Mouse (Mus musculus) right cerebral cortex, postnatal 4 days (tissue): ENCODE measurements around the gene Fn1.

ENCODE experiments used
- DNase-seq: peaks from one replicate; pipeline ENCODE4 v3.0.0-alpha.2; 2022

Gene Fn1

GRCm38 (mm10) chr1:71652551-71653399 lies at the start of gene Fn1:
Gene Fn1, minus strand, starts transcription at chr1:71653200.
- peak; percentile 75 for DNase-seq

DNA sequence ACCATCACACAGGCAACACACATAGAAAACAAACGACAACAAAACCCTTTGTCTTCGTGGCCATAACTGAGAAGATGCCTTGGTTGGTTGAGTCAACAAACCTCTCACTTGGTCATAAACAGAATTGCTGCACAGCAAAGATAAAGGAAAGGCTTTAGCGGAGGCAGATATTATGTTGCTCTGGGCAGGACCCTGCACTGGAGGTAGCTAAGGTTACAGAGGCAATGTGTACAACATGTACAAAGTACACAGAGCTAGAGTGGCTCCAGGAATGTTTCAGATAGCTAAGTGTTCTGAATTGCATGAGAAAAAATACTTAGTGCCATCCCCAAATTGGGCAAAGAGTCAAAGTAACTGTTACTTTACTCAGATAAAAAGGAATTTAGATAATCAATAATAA lies 43.1 kb upstream of the Fn1 start:
- no peak for DNase-seq

- DNase-seq, result no peak
Observed at GRCm38 (mm10) chr1:71691472-71692277, 38.7 kb upstream of the Fn1 start.

DNA sequence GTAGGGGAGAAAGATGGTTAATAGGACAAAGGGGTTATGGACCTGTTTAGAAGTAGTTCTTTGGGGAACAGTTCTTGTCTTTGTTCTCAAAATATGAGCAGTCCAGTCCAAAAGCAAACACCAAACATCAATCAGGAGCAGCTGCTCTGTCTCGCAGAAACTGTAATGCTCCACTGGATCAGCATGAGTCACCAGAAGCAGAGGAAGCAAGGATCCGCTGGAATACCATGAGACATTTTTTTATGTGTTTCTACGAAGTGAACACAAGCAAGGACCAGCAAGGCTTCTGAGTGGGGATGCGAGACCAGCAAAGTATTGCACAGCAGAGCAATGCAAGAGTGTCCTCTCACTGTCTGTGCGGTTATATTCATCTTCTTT lies 35.9 kb upstream of the Fn1 start:
- DNase-seq, result no peak

- no peak for DNase-seq
Observed at GRCm38 (mm10) chr1:71688272-71688925, 35.4 kb upstream of the Fn1 start.

DNA sequence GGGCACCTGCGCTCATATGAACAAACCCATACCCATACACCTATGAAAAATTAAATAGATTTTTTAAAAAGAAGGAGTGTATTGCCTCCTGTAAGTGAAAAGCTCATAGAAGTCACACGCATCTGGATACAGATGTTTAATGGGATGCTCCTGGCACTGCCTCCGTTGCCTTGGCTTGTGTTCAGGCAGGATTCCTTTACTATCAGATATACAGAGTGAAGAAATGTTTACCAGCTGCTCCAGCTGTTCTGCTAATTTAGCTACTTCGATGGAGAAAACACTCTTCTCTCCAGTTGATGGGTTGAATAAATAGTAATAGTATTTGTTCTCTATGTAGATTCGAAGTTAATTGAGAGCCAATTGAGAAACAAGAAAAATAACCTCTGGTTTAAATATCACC lies 33.8 kb upstream of the Fn1 start:
- no peak for DNase-seq

GRCm38 (mm10) chr1:71683736-71684135 lies 30.7 kb upstream of the Fn1 start:
- no peak for DNase-seq

- no peak for DNase-seq
Observed at GRCm38 (mm10) chr1:71682194-71682715, 29.3 kb upstream of the Fn1 start.

- DNase-seq, result no peak
Observed at GRCm38 (mm10) chr1:71681306-71681705, 28.3 kb upstream of the Fn1 start.

- DNase-seq, result no peak
Observed at GRCm38 (mm10) chr1:71680046-71680672, 27.2 kb upstream of the Fn1 start.

GRCm38 (mm10) chr1:71675420-71675819 lies 22.4 kb upstream of the Fn1 start:
- DNase-seq, result no peak

DNA sequence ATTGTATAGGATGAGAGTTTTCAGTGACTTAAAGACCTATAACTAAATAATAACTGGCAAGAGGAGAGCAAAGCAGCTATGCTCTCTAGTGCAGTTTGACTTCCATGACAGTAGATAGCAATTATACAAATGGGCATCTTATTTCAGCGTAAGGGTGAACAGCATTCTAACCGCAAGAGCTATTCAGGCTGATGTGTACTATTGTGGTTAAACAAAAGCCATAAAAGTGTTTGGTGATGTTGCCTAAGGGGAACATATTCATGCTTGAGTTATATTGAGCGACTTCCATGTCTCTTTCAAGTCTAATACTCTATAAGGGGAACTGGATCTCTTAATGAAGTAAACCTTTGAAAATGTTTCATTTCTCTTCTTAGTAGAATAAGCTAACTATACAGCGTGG lies 21.3 kb upstream of the Fn1 start:
- DNase-seq, result no peak

- no peak for DNase-seq
Observed at GRCm38 (mm10) chr1:71673398-71673910, 20.5 kb upstream of the Fn1 start.

DNA sequence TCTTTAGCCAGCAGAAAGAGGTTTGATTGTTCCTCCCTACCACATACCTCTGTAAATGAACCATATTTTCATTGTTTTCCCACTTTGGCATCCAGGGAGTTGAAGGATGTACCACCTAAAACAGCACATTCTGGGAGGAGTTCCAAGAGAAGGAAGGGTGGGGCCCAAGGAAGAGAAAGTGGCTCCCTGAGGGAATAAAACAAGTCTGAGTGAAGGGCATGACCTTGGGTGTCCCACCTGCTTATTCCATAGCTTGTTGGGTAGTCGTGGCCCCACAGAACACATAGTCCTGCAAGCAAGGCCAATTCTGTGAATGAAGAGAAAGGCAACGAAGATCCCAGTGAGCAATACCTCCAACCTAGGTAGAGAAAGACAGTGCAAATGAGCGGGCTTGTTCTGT lies 19.3 kb upstream of the Fn1 start:
- DNase-seq, result no peak

GRCm38 (mm10) chr1:71663242-71663641 lies 10.2 kb upstream of the Fn1 start:
- DNase-seq, result no peak

DNA sequence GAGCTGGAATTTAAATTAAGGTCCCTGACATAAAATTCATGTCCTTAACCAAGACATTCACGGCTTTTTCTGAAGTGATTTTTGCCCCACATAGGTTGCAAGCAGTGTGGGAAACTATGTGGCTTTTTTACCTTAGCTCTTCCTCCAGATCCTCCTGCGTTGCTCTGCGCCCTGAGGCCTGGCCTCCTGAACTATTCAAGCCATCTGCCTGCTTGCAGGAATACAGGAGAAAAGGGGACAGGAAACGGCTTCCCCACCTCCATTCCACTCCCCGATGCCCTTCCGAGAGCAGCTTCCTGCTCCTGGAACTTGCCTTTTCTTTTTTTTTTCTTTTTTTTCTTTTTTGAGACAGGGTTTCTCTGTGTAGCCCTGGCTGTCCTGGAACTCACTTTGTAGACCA lies 5.6 kb upstream of the Fn1 start:
- DNase-seq, result no peak

GRCm38 (mm10) chr1:71656309-71656708 lies 3.3 kb upstream of the Fn1 start:
- DNase-seq, result no peak

DNA sequence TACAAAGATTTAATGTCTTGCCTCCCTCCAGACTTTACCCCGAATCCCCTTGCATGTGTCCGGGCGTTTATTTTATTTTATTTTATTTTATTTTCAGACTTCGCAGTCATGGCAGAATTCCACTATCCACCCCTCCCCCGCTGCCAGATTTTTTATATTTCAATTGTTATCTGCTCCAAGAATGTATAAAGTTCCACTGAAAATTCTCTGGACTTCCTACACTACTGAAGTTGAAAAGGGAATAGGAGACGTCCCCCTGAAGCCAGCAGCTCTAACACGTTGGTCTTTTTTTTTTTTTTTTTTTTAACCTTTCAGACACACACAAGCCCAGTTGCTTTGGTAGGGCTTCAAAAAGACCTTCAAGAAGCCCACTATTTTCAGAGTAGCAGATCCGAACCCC lies 1.2 kb upstream of the Fn1 start:
- DNase-seq, result no peak

- DNase-seq, result no peak
Observed at GRCm38 (mm10) chr1:71653400-71654159, 580 bp upstream of the Fn1 start.

DNA sequence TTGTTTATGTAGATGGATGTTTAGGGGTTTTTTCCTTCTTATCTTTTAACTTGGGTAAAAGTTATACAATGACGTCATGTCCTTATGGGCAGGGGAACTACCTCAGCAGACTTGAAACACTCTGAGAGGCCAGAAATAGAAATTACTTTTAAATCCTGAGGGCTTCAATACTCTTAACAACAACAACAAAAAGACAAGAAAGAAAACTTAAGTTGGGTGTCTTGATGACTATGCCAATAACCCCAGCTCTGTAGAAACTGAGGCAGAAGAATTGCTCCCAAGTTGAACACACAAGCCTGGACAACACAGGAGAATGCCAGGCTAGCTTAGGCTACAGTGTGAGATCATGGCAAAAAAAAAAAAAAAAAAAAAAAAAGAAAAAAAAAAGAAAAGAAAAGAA lies 1.2 kb downstream of the Fn1 start:
- no peak for DNase-seq

DNA sequence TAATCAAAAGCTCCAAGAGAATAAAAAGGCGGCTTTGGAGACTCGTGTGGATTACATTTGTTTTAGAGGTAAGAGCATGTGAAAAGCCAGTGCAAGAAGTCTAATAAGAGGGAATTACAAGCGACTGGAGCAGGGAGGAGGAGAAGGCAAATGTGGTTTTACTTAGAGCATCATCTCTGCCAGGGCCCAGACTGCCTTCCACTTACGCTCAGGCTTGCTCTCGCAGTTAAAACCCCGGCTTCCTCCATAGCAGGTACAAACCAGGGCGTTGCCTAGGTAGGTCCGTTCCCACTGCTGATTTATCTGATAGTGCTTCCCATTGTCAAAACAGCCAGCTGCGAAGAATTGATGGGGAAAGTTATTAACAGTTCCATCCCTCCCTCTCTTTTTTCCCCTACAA lies 1.7 kb downstream of the Fn1 start:
- no peak for DNase-seq

GRCm38 (mm10) chr1:71650741-71651140 lies 2.3 kb downstream of the Fn1 start:
- DNase-seq, result no peak
